Mouse (Mus musculus) testis, adult 2 months (tissue): ENCODE results near the gene Hoxa2.

Source experiments
- CTCF ChIP-seq: fragments of 200-500 bp; IDR thresholded peaks from 2 replicates; pipeline ENCODE4 v1.5.1; 2012; ENCODE audit warnings: low read depth, mild to moderate bottlenecking, inconsistent platforms, low read length, moderate library complexity; ENCODE audit not compliant: control insufficient read depth, insufficient read depth, insufficient replicate concordance
- POLR2A ChIP-seq: fragments of 200-500 bp; IDR thresholded peaks from 2 replicates; pipeline ENCODE4 v1.6.1; 2012; ENCODE audit warnings: low read depth, mild to moderate bottlenecking, inconsistent platforms, low read length, moderate library complexity; ENCODE audit not compliant: control insufficient read depth

DNA sequence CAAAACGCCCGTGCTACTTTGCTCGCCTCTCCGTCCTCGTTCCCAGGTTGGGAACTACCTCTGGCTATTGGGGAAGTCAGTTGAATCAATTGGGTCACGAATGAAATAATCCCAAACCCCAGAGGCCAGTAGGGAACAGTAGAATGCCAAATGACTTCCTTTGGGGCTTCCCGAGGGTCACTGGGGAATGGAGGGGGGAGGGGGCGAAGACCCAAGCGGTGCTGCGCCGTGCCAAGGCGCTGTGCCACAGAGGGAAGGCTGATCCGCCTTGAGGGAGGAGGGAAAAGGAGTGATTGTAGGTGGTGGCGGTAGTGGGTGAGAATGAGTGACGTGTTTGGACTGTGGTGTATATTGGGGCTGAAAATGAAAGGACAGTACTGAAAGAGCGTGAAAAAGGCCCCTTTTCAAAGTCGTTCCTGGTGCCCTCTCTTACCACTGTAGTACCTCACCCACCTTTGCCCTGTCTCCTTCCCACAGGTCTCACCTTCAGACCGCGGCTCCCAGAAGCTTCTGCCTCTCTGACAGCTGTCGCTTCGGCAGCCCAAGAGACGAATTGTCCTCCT, 48.0 kb upstream of the Hoxa2 start:
- no peak for TF ChIP-seq CTCF
- no peak for TF ChIP-seq POLR2A
